Mouse (Mus musculus) testis, postnatal 14 days (tissue): ENCODE results near the gene Tm7sf3.

Source experiments
- DNase-seq: peaks from one replicate; pipeline ENCODE4 v3.0.0; 2021; ENCODE audit warnings: low spot score

Tm7sf3 gene

GRCm38 (mm10) chr6:146660591-146660990 lies 18.0 kb upstream of the Tm7sf3 start:
- DNase-seq: no peak

DNA sequence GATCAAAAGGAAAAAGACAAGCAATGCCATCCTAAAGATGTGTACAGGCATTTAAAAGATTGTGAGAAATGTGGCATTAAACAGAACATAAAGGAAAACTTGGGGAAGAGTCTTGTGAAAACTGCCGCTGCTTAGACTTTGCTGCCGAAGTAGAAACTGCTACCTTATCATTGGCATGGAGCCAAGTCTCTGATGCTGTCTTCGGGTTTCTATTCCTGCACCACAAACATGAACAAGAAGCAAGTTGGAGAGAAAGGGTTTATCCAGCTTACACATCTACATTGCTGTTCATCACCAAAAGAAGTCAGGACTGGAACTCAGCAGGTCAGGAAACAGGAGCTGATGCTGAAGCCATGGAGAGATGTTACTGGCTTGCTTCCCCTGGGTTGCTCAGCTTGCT lies 10.6 kb upstream of the Tm7sf3 start:
- DNase-seq: no peak

- no peak for DNase-seq
These were observed 8.8 kb upstream of the Tm7sf3 start for GRCm38 (mm10) chr6:146651431-146651830.

GRCm38 (mm10) chr6:146650013-146650412 lies 7.4 kb upstream of the Tm7sf3 start:
- no peak for DNase-seq

GRCm38 (mm10) chr6:146643184-146643570 lies 553 bp upstream of the Tm7sf3 start:
- no peak for DNase-seq

DNA sequence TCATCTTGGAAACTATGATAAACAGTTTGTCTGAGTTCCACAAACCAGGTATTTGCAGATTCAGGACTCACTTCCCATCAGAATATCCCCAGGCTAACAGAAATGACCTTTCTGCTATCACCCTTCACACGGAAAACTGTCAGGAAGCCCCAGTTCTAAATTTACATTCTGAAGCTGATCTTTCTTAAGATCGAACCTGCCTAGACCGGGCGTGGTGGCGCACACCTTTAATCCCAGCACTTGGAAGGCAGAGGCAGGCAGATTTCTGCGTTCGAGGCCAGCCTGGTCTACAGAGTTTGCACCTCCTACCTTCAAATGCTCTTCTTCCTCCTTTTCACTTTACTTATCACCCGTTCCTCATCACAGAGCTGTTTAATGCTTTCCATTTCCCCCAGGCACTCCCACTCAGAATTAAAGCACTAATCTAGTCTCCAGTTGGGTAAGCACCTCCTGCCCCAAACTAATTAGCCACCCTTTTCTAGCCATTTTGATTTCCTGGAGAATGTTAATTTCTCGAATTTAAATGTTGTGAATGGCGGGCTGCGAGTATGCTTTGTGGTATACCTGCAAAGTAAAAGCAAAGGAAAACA lies 908 bp downstream of the Tm7sf3 start:
- no peak for DNase-seq

DNA sequence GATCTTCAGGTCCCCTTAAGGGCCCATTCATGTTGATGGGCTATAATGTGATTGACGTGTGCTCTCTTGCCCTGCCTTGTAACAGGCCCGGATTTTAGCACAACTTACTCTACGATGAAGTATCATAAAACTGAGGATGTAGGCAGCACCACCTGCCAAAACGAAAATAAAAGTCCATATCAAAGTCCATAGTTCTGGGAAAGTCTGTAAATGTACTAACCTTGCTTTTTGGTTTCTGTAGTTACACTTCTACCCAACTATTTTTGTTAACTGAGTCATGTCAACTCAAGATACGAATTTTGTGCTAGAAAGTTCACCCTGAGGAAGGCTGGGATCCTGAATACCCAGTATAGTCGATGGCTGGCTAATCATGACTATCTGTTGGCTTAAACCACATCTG lies 1.6 kb downstream of the Tm7sf3 start:
- DNase-seq: no peak

DNA sequence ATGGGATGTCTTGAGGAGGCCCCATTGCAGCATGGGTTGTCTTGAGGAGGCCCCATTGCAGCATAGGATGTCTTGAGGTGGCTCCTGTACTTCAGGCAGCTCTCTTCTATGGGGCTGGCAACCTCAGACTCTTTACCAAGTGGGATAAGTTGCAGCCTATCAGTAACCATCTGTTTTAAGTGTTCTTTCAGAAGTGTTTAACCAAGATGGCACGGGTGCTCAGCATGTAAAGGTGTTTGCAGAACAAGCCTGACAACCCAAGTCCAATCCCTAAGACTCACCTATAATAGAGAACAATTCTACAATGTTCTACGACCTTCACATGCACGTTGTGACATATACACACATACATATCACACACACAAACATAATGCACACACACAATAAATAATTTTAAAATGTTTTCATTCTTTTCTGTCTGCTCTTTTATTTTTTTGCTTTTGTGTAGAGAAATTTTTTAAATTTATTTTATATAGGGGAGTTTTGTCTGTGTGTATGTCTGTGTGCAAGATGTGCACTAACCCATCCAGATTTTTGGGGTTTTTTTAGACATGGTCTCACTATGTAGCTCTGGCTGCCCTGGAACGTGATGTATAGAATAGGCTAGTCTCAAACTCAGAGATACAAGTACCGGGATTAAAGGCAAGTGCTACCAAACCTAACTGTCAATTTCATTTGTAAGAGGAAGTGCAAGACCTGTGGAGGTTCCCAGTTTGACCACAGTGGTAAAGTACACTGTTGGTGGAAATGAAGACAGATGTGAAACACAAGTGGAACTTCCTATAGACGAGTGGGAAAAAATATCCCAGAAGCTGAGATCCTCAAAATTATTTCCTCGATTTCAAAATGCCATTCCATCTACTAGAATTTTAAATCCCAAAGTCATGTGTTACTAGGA lies 2.3 kb downstream of the Tm7sf3 start:
- no peak for DNase-seq

GRCm38 (mm10) chr6:146636482-146636881 lies 6.1 kb downstream of the Tm7sf3 start:
- no peak for DNase-seq

- DNase-seq: no peak
These were observed 7.6 kb downstream of the Tm7sf3 start for GRCm38 (mm10) chr6:146634759-146635606.

DNA sequence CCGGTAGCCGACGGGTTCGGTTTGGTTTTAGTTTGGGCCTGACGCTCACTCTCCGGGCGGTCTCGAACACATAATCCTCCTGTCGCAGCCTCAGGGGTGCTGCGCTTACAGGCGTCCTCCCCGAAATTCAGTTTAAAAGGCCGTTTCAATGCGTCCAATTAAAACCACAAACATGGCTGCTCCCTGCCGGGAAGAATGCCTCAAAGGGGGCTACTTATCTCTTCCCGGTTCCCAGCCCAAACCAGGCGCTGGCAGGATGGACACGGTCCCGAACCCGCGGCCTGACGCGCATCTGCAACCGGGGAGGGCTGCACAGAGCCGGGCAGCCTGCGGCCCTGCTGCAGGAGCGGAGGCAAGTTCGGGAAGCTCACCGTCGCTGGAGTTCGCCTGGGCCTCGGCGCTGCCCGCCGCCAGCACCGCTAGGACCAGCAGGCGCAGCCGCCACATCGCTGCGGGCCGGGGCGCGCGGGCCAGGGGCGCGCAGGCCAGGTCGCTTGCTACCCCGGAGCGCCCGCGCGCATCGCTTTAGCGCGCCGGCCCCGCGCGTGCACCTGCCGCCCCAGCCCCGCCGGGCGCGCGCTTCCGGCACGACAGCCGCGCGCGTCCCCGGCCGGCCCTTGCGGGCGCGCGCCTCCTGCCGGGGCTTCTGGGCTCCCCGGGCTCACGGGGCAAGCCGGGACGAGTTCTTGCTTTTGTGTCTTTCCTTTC lies 8.5 kb downstream of the Tm7sf3 start:
- DNase-seq: peak; percentile 81

DNA sequence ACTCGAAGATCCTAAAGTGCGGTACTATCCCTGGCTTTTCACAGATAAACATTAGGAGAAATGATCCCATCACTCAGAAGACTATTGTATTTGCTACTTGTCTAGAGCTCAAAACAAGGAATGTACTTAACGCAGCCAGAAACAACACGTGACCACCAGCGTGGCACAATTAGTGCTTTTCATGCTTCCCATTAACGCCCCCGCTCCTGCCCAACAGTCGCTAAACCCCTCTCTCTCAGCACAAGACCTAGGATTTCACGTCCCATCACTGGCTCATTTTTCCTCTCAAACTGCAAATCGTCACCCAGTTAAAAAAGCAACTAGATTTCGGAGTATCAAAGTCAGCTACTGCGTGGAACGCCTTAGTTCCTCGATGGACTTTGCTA lies 9.0 kb downstream of the Tm7sf3 start:
- peak; percentile 46 for DNase-seq

GRCm38 (mm10) chr6:146633097-146633496 lies 9.5 kb downstream of the Tm7sf3 start:
- DNase-seq: peak; percentile 58

GRCm38 (mm10) chr6:146632403-146632802 lies 10.2 kb downstream of the Tm7sf3 start:
- DNase-seq: no peak

DNA sequence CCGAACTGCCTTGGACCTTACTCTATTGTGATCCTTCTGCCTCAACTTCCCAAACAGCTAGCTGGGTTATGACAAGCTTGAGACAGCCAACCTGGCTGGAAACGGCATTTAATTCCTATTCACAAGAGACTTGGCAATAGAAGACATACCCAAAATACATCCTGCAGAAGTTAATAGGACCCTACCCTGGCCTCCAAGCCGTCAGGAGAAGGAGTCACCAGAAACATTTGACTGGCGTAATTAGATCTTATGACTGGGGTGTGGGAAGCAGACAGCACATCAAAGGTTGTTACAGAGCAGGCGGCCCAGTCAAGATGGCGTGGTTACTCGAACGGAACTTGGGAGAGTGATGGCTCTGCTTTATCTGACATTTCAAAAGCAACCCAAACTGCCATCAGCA lies 10.8 kb downstream of the Tm7sf3 start:
- DNase-seq: no peak

GRCm38 (mm10) chr6:146630961-146631360 lies 11.7 kb downstream of the Tm7sf3 start:
- DNase-seq: no peak

DNA sequence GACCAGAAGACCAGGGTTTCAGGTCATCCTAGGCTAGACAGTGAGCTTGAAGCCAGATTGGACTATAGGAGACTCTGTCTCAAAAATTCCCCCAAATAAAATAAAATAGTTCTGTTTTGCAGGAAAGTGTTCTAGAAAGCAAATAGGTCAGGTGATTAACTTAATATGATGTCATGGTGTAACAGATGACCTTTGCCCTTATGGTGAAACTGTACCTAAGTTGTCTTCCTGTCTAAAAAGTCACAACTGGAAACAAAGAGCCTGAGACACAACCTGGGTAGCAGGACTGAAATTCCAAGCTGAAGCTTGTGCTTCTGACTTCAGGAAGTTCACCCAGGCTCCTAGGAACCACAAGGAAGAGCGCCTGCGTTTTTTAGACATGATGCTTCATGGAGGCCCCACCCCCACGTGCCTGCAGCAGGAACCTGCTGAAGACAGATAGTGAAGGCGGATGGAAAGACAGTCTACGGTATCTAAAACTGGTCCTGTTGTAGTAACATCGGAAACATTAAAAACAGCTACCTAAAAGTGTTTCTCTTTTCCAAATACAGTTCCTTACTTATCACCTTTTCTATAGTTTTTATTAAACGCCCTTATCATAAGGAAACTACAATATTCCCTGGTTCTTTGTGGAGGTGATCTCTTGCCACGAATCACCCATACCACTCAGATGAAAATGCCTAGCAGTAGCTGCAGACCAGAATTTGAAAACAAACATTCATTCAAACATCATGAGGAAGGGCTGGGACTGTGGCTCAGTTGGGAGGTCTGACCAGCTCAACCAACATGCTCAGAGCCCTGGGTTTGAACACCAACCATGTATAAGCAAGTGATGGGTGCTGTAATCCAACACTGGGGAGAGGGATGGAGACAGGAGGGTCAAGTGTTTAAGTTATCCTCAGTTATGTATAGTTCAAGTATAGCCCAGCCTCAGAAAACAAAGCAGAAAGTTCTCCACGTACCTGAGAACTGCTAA lies 12.6 kb downstream of the Tm7sf3 start:
- no peak for DNase-seq

GRCm38 (mm10) chr6:146628123-146628522 lies 14.5 kb downstream of the Tm7sf3 start:
- DNase-seq: no peak

- no peak for DNase-seq
These were observed 26.0 kb downstream of the Tm7sf3 start for GRCm38 (mm10) chr6:146616670-146617069.

GRCm38 (mm10) chr6:146615891-146616290 lies 26.7 kb downstream of the Tm7sf3 start:
- DNase-seq: no peak

- no peak for DNase-seq
These were observed 28.1 kb downstream of the Tm7sf3 start for GRCm38 (mm10) chr6:146614541-146614940.
